Comparison of ENCODE assay signal across 26 mouse cellular contexts in the genomic region with DNA sequence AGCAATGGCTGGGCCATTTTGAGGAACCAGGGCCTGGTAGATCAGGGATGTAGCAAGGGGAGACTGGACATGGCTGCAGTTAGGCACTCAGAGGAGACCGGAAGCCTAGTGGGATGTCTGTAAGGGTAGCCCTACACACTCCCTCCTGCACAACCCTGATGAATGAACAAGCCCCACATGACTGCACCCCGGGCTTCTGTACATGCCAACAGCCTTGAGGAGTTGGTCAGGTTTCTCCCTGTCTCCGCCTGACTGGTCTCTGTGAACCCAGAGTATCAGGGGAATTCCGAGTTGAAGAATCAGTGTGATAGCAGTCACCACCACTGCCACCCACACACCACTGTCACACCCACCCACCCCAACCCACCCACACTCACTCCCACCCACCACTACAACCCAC.
"Had no signal": no experiment of that assay in that cellular context is flagged by ENCODE, and none has a peak within 500 bp of the region (broad histone marks: within the 10 kb centered on the region; RNA-seq: fewer than 3 reads in every experiment).

No protein-coding gene starts in this region.

- H3K4me1 ChIP-seq: heart, embryonic 10.5 days; heart, embryonic 12.5 days; hindbrain, embryonic 10.5 days; hindbrain, embryonic 12.5 days; intestine, embryonic 15.5 days; limb, embryonic 12.5 days; liver, embryonic 13.5 days; liver, embryonic 15.5 days had no signal

- H3K4me2 ChIP-seq: heart, embryonic 12.5 days; hindbrain, embryonic 12.5 days; hindbrain, embryonic 14.5 days; intestine, embryonic 15.5 days; limb, embryonic 12.5 days; liver, embryonic 11.5 days; liver, embryonic 13.5 days; liver, embryonic 15.5 days had no signal

- DNase-seq: gastrocnemius, postnatal 14 days; gastrocnemius, postnatal 36 days; heart, adult 18-20 months; heart, postnatal 10 days; heart, postnatal 4 days; kidney, adult 18-20 months; kidney, adult 9 months; kidney, postnatal 25 days; kidney, postnatal 4 days; liver; liver, embryonic 13.5 days had no signal

- H3K27ac ChIP-seq: heart, embryonic 10.5 days; hindbrain, embryonic 10.5 days; hindbrain, embryonic 12.5 days; hindbrain, embryonic 14.5 days; intestine, embryonic 15.5 days; layer of hippocampus, adult 2 months; left cerebral cortex, adult 2 months; limb, embryonic 12.5 days; liver, embryonic 13.5 days; liver, embryonic 15.5 days had no signal

- H3K27me3 ChIP-seq: heart, embryonic 12.5 days; intestine, embryonic 15.5 days; limb, embryonic 12.5 days; liver, embryonic 13.5 days; liver, embryonic 15.5 days had no signal

- H3K9ac ChIP-seq: heart, embryonic 12.5 days; hindbrain, embryonic 12.5 days; hindbrain, embryonic 14.5 days; intestine, embryonic 15.5 days; limb, embryonic 12.5 days; liver, embryonic 13.5 days; liver, embryonic 15.5 days had no signal

- H3K4me3 ChIP-seq: heart, embryonic 10.5 days; heart, embryonic 12.5 days; hindbrain, embryonic 10.5 days; hindbrain, embryonic 12.5 days; intestine, embryonic 15.5 days; layer of hippocampus, adult 2 months; left cerebral cortex, adult 2 months; limb, embryonic 10.5 days; limb, embryonic 12.5 days; liver, embryonic 13.5 days; liver, embryonic 15.5 days had no signal

- ATAC-seq: hindbrain, embryonic 16.5 days; inflammation-experienced regulatory T-cells, adult 6 months; intestine, embryonic 15.5 days; intestine, postnatal 0 days had no signal

- H3K36me3 ChIP-seq: hindbrain, embryonic 10.5 days; intestine, embryonic 15.5 days; limb, embryonic 10.5 days; limb, embryonic 12.5 days; liver, embryonic 15.5 days had no signal

- H3K9me3 ChIP-seq: heart, embryonic 10.5 days; hindbrain, embryonic 12.5 days; intestine, embryonic 15.5 days; limb, embryonic 10.5 days had no signal
